Mouse (Mus musculus) heart, adult 11 months (tissue): ENCODE data around the gene Bst1.
A peak's percentile ranks its signal among the peaks of the same experiment; 100 is the strongest.

Experiments
- DNase-seq: peaks from one replicate; pipeline ENCODE4 v3.0.0; 2022

Bst1 gene

GRCm38 (mm10) chr5:43814536-43814935, 4.1 kb upstream of the Bst1 start:
- peak; percentile 58 for DNase-seq

DNA sequence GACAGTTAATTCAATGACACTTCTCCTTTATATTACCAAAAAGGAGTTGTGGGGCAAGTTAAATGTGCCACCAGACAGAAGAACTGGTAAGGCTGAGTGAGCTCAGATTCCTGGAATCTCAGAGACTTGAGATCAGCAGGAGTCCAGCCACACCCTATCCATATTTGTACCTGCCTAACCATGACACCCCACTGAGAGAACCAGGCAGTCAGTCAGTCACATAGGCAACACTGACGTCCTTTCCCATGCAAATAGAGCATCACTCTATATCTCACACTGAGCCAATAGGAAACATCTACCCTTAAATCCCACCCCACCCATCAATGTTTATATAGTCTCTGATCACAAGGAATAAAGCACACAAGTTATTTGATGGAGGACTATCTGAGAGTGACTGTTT, 2.9 kb upstream of the Bst1 start:
- DNase-seq, result no peak

- DNase-seq, result peak; percentile 87
These were observed 2.1 kb downstream of the Bst1 start for GRCm38 (mm10) chr5:43820785-43821184.

GRCm38 (mm10) chr5:43821538-43821937, 2.9 kb downstream of the Bst1 start, which contains the start of gene Fbxl5:
Fbxl5 (minus strand) TSS chr5:43821638.
- DNase-seq, result peak; percentile 77

GRCm38 (mm10) chr5:43822199-43822598, 3.5 kb downstream of the Bst1 start:
- peak; percentile 53 for DNase-seq

DNA sequence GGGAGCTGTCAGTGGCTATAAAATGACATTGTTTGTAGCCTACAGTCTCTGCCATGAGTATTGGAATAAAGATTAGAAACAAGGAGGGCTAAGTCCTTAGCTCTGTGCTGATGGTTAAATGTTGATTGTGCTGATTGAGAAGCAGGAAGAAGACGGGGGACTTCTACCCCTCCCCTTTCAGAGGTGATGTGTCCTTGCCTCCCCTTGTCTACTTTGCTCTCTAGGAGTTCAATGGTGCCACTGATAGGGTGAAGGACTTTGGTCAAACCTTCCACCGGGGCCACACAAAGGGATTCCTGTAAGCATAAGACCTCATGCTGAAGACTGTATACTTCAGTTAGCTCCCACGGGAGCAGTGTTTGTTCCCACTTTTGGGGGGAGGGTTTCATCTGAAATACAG, 4.1 kb downstream of the Bst1 start:
- peak; percentile 46 for DNase-seq

- DNase-seq, result peak; percentile 85
These were observed 5.9 kb downstream of the Bst1 start for GRCm38 (mm10) chr5:43824580-43824979.

DNA sequence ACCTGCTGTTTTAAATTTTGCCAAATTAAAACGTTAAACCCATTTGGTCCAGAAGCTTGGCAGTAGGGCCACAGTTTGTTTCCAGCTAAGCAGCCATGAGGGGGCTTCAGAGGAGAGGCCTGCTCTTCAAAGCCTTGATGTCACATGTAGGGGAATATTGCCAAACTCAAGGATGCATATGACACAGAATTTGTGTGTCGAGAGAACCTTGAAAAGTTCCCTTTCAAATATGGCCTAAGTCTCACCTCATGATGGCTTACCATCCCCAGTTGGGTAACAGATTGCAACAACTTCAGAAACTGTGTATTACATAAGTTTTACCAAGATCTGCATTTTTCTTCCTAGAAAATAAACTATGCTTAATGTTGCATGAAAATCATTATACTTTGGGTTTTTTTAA, 8.2 kb downstream of the Bst1 start:
- DNase-seq, result no peak

- DNase-seq, result peak; percentile 48
These were observed 8.7 kb downstream of the Bst1 start for GRCm38 (mm10) chr5:43827366-43827765.

GRCm38 (mm10) chr5:43836590-43836989, 17.9 kb downstream of the Bst1 start:
- peak; percentile 72 for DNase-seq

DNA sequence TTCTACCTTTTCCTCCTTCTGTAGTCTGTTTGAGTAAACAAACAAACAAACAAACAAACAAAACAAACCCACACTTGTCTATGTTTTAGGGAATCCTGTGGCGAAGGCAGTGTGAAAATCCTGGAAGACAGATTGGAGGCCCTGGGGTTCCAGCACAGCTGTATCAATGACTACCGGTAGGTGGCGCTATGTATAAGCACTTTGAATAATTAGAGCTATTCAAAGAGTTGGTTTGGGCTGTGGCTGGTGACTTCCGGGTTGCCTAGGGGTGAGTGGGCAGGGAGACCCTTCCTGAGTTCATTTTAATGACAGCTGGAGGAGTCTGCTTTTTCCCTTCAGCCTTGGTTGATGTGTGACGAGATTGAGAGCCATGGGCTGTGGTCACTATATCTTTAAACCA, 18.7 kb downstream of the Bst1 start:
- DNase-seq, result peak; percentile 86

DNA sequence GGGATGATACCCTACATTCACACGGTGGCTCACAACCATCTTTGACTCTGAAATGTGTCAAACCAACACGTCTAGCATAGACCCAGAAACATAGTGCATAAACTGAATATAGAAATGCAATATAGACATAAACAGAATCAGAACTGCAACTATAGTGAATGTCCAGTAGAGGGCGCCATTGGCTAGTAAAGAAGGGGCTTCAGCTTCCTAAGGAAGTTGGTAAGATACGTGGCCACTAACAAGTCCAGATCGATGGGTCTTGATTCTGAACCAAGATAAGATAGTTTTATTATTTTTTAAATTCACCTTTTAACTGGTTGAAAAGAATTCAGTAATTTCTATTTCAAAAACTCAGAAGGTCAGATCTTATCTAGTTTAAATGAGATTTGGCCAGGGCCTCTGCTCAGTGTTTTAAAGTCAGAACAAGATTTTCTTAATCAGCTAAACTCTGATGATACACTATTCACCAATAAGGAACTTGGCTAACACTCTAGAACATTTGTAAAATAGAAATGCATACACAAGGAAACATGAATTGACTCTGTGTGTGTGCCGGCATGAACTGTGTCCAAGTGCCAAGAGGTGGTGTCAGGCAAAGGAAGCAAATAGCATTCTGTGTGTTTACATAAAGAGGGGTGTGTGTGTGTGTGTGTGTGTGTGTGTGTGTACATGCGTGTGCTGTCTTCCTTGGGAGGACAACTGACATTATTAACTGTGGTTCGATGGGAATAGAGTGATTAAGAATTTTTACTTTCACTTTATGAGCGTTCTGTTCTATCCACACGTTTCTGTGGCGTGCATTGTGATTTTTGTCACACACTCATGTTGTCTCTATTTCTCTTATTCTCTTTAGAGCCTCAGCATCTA, 22.7 kb downstream of the Bst1 start:
- DNase-seq, result peak; percentile 84

DNA sequence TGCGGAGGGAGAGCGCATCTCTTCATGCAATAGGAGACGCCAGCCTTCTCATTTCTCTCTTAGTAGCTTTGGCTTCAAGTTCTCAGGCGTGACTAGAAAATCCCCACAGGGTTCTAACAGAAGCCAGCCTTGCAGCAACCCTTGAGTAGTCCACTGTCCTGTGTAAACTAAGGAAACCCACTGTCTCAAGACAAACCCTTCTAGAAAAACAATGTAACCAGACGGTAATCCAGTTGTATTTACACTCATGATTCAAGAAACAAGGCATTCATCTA, 23.3 kb downstream of the Bst1 start:
- no peak for DNase-seq

- DNase-seq, result peak; percentile 80
These were observed 24.0 kb downstream of the Bst1 start for GRCm38 (mm10) chr5:43842576-43843155.

DNA sequence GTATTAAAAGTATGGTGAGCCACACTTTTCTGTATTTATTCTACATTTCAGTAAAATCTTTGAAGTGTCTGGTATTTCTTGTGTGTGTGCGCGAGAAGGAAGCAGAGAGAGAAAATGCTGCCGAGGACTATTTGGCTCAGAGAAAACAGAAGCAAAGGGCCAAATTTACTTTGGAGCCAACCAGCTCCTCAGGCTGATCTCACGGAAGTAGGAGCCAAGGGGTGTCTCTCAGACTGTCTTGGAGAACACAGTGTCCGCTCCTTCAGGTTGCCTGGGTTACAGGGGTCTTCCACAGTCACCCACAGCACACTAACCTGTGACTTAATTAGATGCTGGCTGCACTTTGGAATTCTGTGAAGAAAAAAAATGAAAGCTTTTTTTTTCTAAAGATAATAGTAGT, 26.4 kb downstream of the Bst1 start:
- DNase-seq, result peak; percentile 95

- peak; percentile 86 for DNase-seq
These were observed 27.0 kb downstream of the Bst1 start for GRCm38 (mm10) chr5:43845646-43846045.

GRCm38 (mm10) chr5:43846227-43846626, 27.5 kb downstream of the Bst1 start:
- DNase-seq, result peak; percentile 75

DNA sequence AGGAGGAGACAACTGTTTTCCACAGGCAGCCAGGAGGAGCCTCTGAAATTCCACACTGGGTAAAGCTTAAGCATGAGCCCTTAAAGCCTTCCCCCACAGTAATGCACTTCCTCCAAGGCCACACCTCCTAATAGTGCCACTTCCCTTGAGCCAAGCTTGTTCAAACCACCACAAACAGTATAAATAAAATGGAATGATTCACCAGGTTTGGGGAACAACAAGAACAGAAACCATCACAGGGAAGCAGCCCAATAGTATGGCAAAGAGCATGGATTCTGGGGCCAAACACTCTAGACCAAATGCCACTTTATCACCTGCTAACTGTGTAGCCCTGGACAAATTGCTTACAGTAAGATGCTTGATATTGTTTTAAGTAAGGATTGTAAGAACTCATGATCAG, 28.9 kb downstream of the Bst1 start:
- DNase-seq, result peak; percentile 84

DNA sequence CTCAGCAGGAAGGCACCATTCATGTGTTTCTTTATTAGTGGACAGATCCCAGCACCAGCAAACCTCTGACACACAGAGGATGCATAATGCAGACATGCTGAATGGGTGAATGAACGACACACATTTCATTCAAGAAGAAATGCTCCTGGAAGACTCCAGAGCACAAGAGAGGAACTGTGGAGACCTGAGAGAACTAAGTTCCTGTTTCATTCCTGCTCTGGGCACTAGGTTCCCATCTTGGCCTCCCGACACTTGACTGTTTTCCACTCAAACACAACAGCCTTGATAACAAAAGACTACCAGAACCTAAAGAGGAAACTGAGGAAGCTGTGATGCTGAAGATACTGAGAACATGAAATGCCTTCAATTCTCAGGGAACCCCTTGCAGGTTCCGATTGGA, 29.6 kb downstream of the Bst1 start:
- peak; percentile 48 for DNase-seq

DNA sequence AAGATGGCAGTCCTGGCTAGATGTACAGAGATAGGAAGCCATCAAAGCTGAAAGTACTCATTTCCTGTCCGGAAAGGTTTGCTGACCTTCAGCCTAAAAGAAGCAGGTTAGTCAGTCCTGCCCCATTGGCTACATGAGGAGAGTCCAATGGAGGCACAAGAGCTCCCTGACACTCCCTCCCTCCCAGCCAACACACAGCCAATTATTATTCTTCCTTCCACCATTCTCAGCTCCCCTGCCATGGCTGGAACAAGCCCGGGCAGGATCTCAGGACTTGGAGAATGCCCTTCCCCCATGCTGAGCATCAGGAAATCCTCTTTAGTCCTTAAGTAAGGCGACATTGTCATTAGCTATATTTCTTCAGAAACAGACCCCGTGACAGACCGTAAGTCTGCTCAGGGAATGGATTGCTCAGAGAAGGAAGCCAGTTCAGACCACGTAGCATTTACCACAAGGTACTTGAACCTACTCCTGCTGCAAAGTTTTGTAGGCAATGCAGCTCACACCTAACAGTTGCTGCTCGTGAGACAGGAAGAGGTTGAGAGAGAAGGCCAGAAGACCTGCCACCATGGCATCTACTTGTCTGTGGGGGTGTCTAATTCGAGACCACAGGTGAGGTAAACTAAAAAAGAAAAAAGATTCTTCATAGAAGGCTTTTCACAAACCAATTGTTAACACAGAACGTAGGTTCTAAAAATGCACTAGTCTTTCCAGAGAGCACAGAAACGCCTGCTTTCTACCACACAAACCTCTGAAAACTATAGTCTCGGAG, 34.6 kb downstream of the Bst1 start:
- peak; percentile 90 for DNase-seq

DNA sequence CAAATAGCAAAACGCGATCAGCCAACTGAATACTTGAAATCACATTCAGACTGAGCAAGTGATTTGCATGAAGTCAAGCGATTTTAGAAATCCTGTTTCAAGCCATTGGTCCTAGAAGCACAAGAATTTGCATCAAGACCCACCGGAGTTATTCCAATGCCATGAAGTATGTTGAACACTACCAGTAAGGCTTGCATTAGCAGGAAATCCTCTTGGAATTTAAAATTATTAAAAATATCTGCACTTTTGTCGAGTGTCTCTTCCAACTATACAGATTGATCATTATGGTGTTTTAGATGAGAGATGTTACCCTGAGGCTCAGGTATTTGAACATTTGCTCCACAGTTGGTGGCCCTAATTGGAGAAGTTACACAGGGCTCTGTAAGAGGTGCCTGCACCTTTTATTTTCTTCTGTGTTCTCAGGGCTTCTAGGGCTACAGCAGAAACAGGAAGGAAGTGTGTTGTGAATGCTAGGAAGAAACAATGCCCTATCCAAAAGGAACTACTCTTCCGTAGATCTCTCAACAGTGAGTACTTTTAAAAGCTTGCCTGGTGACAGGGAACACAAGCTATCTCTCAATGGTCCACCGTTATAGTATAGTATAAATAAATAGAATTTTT, 35.3 kb downstream of the Bst1 start:
- DNase-seq, result peak; percentile 85

DNA sequence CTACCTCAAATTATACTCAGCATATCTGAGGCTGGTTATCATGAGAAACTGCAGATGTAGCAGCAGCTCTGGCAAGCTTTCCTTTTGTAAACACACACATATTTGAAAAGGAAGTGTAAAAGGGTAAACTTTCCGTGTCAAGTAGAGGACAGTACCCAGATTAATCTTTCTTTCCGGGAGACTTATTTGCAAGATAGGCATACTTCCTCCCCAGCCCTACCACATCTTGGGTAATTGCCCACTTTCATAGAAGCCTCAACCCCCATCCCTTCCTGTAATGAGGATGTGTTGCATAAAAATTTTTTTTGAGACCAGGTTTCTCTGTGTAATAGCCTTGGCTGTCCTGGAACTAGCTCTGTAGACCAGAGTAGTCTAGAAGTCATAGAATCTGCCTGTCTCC, 37.1 kb downstream of the Bst1 start:
- DNase-seq, result peak; percentile 96

- DNase-seq, result no peak
These were observed 41.0 kb downstream of the Bst1 start for GRCm38 (mm10) chr5:43859663-43860062.
